Mouse (Mus musculus): ENCODE measurements at regions not wholly inside any gene's neighbourhood (a gene's known extent, or its start where the extent isn't known, plus 50 kb on each side); places are given as distances from the start of the nearest gene placed in this dataset.

GRCm38 (mm10) chr2:123349625-123350346 is 584.7 kb downstream of the Sqor start:
- no peak overlapping the region for H3K27ac ChIP-seq (ENCODE audit: low read depth, low read length)
- no peak overlapping the region for H3K4me2 ChIP-seq
- H3K27me3 ChIP-seq (ENCODE audit: control insufficient read depth, insufficient read depth, low read length): no peaks in the 10 kb centered on the region
- H3K4me3 ChIP-seq (ENCODE audit: low read depth, low read length): no peak overlapping the region
- WGBS: 66% methylated on average over 10 of the region's 10 CpGs
- peak; percentile 94 for ATAC-seq (ENCODE audit: low FRiP score)
- H3K9ac ChIP-seq (ENCODE audit: low read length): no peak overlapping the region
- DNase-seq (ENCODE audit: low spot score, missing footprints): no peak
- no peaks in the 10 kb centered on the region for H3K36me3 ChIP-seq (ENCODE audit: control insufficient read depth, insufficient read depth, low read length)
- no peaks in the 10 kb centered on the region for H3K9me3 ChIP-seq (ENCODE audit: control insufficient read depth, low read length)
- no peaks in the 10 kb centered on the region for H3K4me1 ChIP-seq (ENCODE audit: control insufficient read depth, insufficient read depth, low read length)

GRCm38 (mm10) chr2:123364204-123364603 is 599.2 kb downstream of the Sqor start:
- ATAC-seq (ENCODE audit: low FRiP score): no peak

GRCm38 (mm10) chr2:123366571-123366970 is 601.5 kb downstream of the Sqor start:
- no peak overlapping the region for H3K27ac ChIP-seq (ENCODE audit: low read depth, low read length)
- WGBS: 95% methylated on average over 2 of the region's 2 CpGs
- no peak overlapping the region for H3K4me2 ChIP-seq
- no peak overlapping the region for H3K9ac ChIP-seq (ENCODE audit: low read length)
- no peak for DNase-seq (ENCODE audit: low spot score, missing footprints)
- H3K9me3 ChIP-seq (ENCODE audit: control insufficient read depth, low read length): no peaks in the 10 kb centered on the region
- H3K36me3 ChIP-seq (ENCODE audit: control insufficient read depth, insufficient read depth, low read length): no peaks in the 10 kb centered on the region
- H3K4me1 ChIP-seq (ENCODE audit: control insufficient read depth, insufficient read depth, low read length): no peaks in the 10 kb centered on the region
- no peak overlapping the region for H3K4me3 ChIP-seq (ENCODE audit: low read depth, low read length)
- no peak for ATAC-seq (ENCODE audit: low FRiP score)
- H3K27me3 ChIP-seq (ENCODE audit: control insufficient read depth, insufficient read depth, low read length): no peaks in the 10 kb centered on the region

More at GRCm38 (mm10) chr2:123364204-123364603, 599.2 kb downstream of the Sqor start:
- no peak overlapping the region for H3K9ac ChIP-seq (ENCODE audit: low read length)
- H3K27ac ChIP-seq (ENCODE audit: low read depth, low read length): no peak overlapping the region
- no peak for DNase-seq (ENCODE audit: low spot score, missing footprints)
- H3K4me2 ChIP-seq: no peak overlapping the region
- no peaks in the 10 kb centered on the region for H3K36me3 ChIP-seq (ENCODE audit: control insufficient read depth, insufficient read depth, low read length)
- H3K4me3 ChIP-seq (ENCODE audit: low read depth, low read length): no peak overlapping the region
- no peaks in the 10 kb centered on the region for H3K4me1 ChIP-seq (ENCODE audit: control insufficient read depth, insufficient read depth, low read length)
- H3K27me3 ChIP-seq (ENCODE audit: control insufficient read depth, insufficient read depth, low read length): no peaks in the 10 kb centered on the region
- no peaks in the 10 kb centered on the region for H3K9me3 ChIP-seq (ENCODE audit: control insufficient read depth, low read length)

GRCm38 (mm10) chr2:123385622-123386418 is 620.8 kb downstream of the Sqor start:
- no peak overlapping the region for H3K4me2 ChIP-seq
- H3K4me1 ChIP-seq (ENCODE audit: control insufficient read depth, insufficient read depth, low read length): peaks cover 4% of the 10 kb centered on the region; the same call in 1 of the 2 replicates
- 51% methylated on average over 6 of the region's 6 CpGs for WGBS
- no peaks in the 10 kb centered on the region for H3K36me3 ChIP-seq (ENCODE audit: control insufficient read depth, insufficient read depth, low read length)
- H3K27me3 ChIP-seq (ENCODE audit: control insufficient read depth, insufficient read depth, low read length): no peaks in the 10 kb centered on the region
- DNase-seq (ENCODE audit: low spot score, missing footprints): no peak
- no peak overlapping the region for H3K27ac ChIP-seq (ENCODE audit: low read depth, low read length)
- ATAC-seq (ENCODE audit: low FRiP score): peak; percentile 71; the same call in 1 of the 2 replicates
- H3K9ac ChIP-seq (ENCODE audit: low read length): no peak overlapping the region
- no peak overlapping the region for H3K4me3 ChIP-seq (ENCODE audit: low read depth, low read length)
- H3K9me3 ChIP-seq (ENCODE audit: control insufficient read depth, low read length): no peaks in the 10 kb centered on the region

- DNase-seq (ENCODE audit: low spot score, missing footprints): no peak
- no peaks in the 10 kb centered on the region for H3K36me3 ChIP-seq (ENCODE audit: control insufficient read depth, insufficient read depth, low read length)
- no peaks in the 10 kb centered on the region for H3K27me3 ChIP-seq (ENCODE audit: control insufficient read depth, insufficient read depth, low read length)
- 65% methylated on average over 7 of the region's 7 CpGs for WGBS
- no peaks in the 10 kb centered on the region for H3K9me3 ChIP-seq (ENCODE audit: control insufficient read depth, low read length)
- H3K4me2 ChIP-seq: no peak overlapping the region
- no peak overlapping the region for H3K9ac ChIP-seq (ENCODE audit: low read length)
- peaks cover 4% of the 10 kb centered on the region; the same call in 1 of the 2 replicates for H3K4me1 ChIP-seq (ENCODE audit: control insufficient read depth, insufficient read depth, low read length)
- no peak overlapping the region for H3K4me3 ChIP-seq (ENCODE audit: low read depth, low read length)
- no peak overlapping the region for H3K27ac ChIP-seq (ENCODE audit: low read depth, low read length)
- ATAC-seq (ENCODE audit: low FRiP score): peak; percentile 49; the same call in 1 of the 2 replicates
These were observed 622.0 kb downstream of the Sqor start for GRCm38 (mm10) chr2:123386773-123387604.

GRCm38 (mm10) chr2:123390981-123391380 is 625.9 kb downstream of the Sqor start:
- WGBS: 92% methylated on average over 1 of the region's 1 CpGs
- H3K9ac ChIP-seq (ENCODE audit: low read length): no peak overlapping the region
- ATAC-seq (ENCODE audit: low FRiP score): no peak
- H3K36me3 ChIP-seq (ENCODE audit: control insufficient read depth, insufficient read depth, low read length): no peaks in the 10 kb centered on the region
- no peak for DNase-seq (ENCODE audit: low spot score, missing footprints)
- H3K9me3 ChIP-seq (ENCODE audit: control insufficient read depth, low read length): no peaks in the 10 kb centered on the region
- H3K27ac ChIP-seq (ENCODE audit: low read depth, low read length): no peak overlapping the region
- no peak overlapping the region for H3K4me2 ChIP-seq
- no peak overlapping the region for H3K4me3 ChIP-seq (ENCODE audit: low read depth, low read length)
- H3K27me3 ChIP-seq (ENCODE audit: control insufficient read depth, insufficient read depth, low read length): no peaks in the 10 kb centered on the region
- no peaks in the 10 kb centered on the region for H3K4me1 ChIP-seq (ENCODE audit: control insufficient read depth, insufficient read depth, low read length)

GRCm38 (mm10) chr2:123394296-123394695 is 629.3 kb downstream of the Sqor start:
- 89% methylated on average over 3 of the region's 3 CpGs for WGBS
- Histone ChIP-seq H3K27ac (ENCODE audit: low read depth, low read length) (no peak overlapping the region), H3K4me1 (ENCODE audit: control insufficient read depth, insufficient read depth, low read length) (no peaks in the 10 kb centered on the region), H3K4me3 (ENCODE audit: low read depth, low read length) (no peak overlapping the region), H3K27me3 (ENCODE audit: control insufficient read depth, insufficient read depth, low read length) (no peaks in the 10 kb centered on the region), H3K9me3 (ENCODE audit: control insufficient read depth, low read length) (no peaks in the 10 kb centered on the region), H3K9ac (ENCODE audit: low read length) (no peak overlapping the region), H3K36me3 (ENCODE audit: control insufficient read depth, insufficient read depth, low read length) (no peaks in the 10 kb centered on the region), H3K4me2 (no peak overlapping the region)
- DNase-seq (ENCODE audit: low spot score, missing footprints): no peak
- ATAC-seq (ENCODE audit: low FRiP score): no peak

GRCm38 (mm10) chr2:123397551-123397950 is 632.5 kb downstream of the Sqor start:
- Histone ChIP-seq H3K9ac (ENCODE audit: low read length) (no peak overlapping the region), H3K36me3 (ENCODE audit: control insufficient read depth, insufficient read depth, low read length) (no peaks in the 10 kb centered on the region), H3K4me3 (ENCODE audit: low read depth, low read length) (no peak overlapping the region), H3K27ac (ENCODE audit: low read depth, low read length) (no peak overlapping the region), H3K4me2 (no peak overlapping the region), H3K4me1 (ENCODE audit: control insufficient read depth, insufficient read depth, low read length) (no peaks in the 10 kb centered on the region), H3K9me3 (ENCODE audit: control insufficient read depth, low read length) (no peaks in the 10 kb centered on the region), H3K27me3 (ENCODE audit: control insufficient read depth, insufficient read depth, low read length) (no peaks in the 10 kb centered on the region)
- ATAC-seq (ENCODE audit: low FRiP score) (no peak), DNase-seq (ENCODE audit: low spot score, missing footprints) (no peak)
- WGBS: 70% methylated on average over 1 of the region's 1 CpGs
